Mouse (Mus musculus) stomach, embryonic 14.5 days (tissue): ENCODE measurements at regions not wholly inside any gene's neighbourhood (a gene's known extent, or its start where the extent isn't known, plus 50 kb on each side); places are given as distances from the start of the nearest gene placed in this dataset.

Experiments used
- ATAC-seq: fragments of 200-750 bp; cut with Nextera tagmentation; 2 replicates; pipeline ENCODE4 v1.8.0; 2017; ENCODE audit warnings: low read depth, moderate TSS enrichment; ENCODE audit not compliant: insufficient number of reproducible peaks, insufficient read depth, low FRiP score
- H3K27ac ChIP-seq: fragments of 300-500 bp; sonication (generic); 2 replicates; pipeline ENCODE4 v1.5.1; 2014; ENCODE audit warnings: mild to moderate bottlenecking, low read length, moderate library complexity, mixed read lengths
- H3K27me3 ChIP-seq: fragments of 300-500 bp; sonication (generic); 2 replicates; pipeline ENCODE4 v1.6.1; 2014; ENCODE audit warnings: low read length, control low read depth, mixed read lengths; ENCODE audit not compliant: control insufficient read depth, insufficient read depth
- H3K36me3 ChIP-seq: fragments of 300-500 bp; sonication (generic); 2 replicates; pipeline ENCODE4 v1.6.1; 2014; ENCODE audit warnings: mild to moderate bottlenecking, control low read depth, low read length, moderate library complexity, mixed read lengths; ENCODE audit not compliant: control insufficient read depth, insufficient read depth
- H3K4me1 ChIP-seq: fragments of 300-500 bp; sonication (generic); 2 replicates; pipeline ENCODE4 v1.6.1; 2014; ENCODE audit warnings: low read length, control low read depth, mixed read lengths; ENCODE audit not compliant: control insufficient read depth, insufficient read depth
- H3K4me2 ChIP-seq: fragments of 300-500 bp; sonication (generic); replicated peaks from 2 replicates; pipeline ENCODE4 v1.6.1; 2014; ENCODE audit warnings: low read depth, low read length, control low read depth
- H3K4me3 ChIP-seq: fragments of 300-500 bp; sonication (generic); 2 replicates; pipeline ENCODE4 v1.5.1; 2014; ENCODE audit warnings: low read depth, low read length, control low read depth
- H3K9ac ChIP-seq: fragments of 300-500 bp; sonication (generic); replicated peaks from 2 replicates; pipeline ENCODE4 v1.6.1; 2014; ENCODE audit warnings: low read depth, mild to moderate bottlenecking, control low read depth, low read length, moderate library complexity, mixed read lengths
- H3K9me3 ChIP-seq: fragments of 300-500 bp; sonication (generic); 2 replicates; pipeline ENCODE4 v1.6.1; 2016; ENCODE audit warnings: low read depth, low read length, control low read depth; ENCODE audit not compliant: control insufficient read depth
- WGBS: fragments of 180-500 bp; shearing (Covaris S2); extraction: QIAGEN DNeasy Blood & Tissue Kit; methylation state at CpG from one replicate; pipeline ENCODE4 v1.1.7; 2014; 5-methylcytosine and 5-hydroxymethylcytosine counted together

DNA sequence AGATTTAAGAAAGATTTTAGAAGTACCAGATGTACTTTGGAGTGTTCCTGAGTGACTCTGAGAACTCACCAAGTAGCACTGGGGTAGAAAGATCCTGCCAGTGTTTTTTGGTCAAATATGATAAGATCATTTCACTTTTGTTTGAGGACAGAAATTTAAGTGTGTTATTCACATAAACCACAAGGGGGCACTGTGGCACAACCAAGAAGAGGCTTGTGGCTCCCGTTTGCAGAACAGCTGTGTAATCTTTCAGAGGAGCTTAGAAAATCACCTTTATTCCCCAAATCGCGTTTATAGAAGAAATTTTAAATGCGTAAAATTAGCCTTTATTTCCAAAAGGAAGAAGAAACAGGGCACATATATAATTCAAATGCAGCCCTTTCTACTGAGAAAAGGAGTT is 2308.7 kb downstream of the 4930444P10Rik start:
- WGBS, result 3% methylated on average over 4 of the region's 4 CpGs
- no peaks in the 10 kb centered on the region for H3K27me3 ChIP-seq
- no peak for ATAC-seq

GRCm38 (mm10) chr1:13782633-13783032 is 2310.5 kb downstream of the 4930444P10Rik start:
- Histone ChIP-seq H3K4me1 (no peaks in the 10 kb centered on the region), H3K36me3 (no peaks in the 10 kb centered on the region), H3K9ac (no peak overlapping the region), H3K27me3 (no peaks in the 10 kb centered on the region), H3K27ac (no peak overlapping the region), H3K4me2 (no peak overlapping the region), H3K9me3 (no peaks in the 10 kb centered on the region), H3K4me3 (no peak overlapping the region)
- WGBS, result 69% methylated on average over 3 of the region's 3 CpGs
- no peak for ATAC-seq

More for the DNA sequence above, 2308.7 kb downstream of the 4930444P10Rik start:
- H3K27ac ChIP-seq, result no peak overlapping the region
- H3K9ac ChIP-seq, result no peak overlapping the region
- no peak overlapping the region for H3K4me2 ChIP-seq
- no peaks in the 10 kb centered on the region for H3K9me3 ChIP-seq
- H3K4me3 ChIP-seq, result no peak overlapping the region
- no peaks in the 10 kb centered on the region for H3K4me1 ChIP-seq
- H3K36me3 ChIP-seq, result no peaks in the 10 kb centered on the region

DNA sequence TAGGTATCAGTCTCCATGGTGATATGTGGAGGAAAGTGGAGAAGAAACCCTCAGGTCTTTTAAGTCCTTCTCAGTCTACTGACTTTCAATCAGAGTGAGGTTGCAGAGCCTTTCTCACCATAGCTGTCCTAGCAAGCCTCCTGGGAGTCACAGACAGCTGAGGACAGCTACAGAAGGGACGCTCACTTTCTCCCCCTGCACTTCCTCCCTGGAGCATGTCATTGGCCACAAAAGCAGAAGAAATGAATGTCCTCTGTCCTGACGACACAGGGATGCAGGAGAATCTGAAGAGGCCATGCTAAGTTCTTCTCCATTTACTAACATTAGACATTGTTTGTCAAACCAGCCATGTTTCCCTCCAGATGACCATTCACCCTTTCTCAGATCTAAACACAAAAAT is 2321.0 kb downstream of the 4930444P10Rik start:
- Histone ChIP-seq H3K27ac (0 out of 2 replicates have a peak overlapping the region, but pooled peaks have one; percentile 10), H3K4me1 (peaks cover 14% of the 10 kb centered on the region; the same call in 1 of the 2 replicates), H3K4me3 (no peak overlapping the region), H3K36me3 (no peaks in the 10 kb centered on the region), H3K9me3 (no peaks in the 10 kb centered on the region), H3K9ac (no peak overlapping the region), H3K27me3 (no peaks in the 10 kb centered on the region), H3K4me2 (no peak overlapping the region)
- 23% methylated on average over 2 of the region's 2 CpGs for WGBS
- no peak for ATAC-seq

- peak overlapping the region; percentile 77 for H3K27ac ChIP-seq
- 0 out of 2 replicates have a peak overlapping the region, but pooled peaks have one; percentile 10 for H3K4me2 ChIP-seq
- WGBS, result 16% methylated on average over 10 of the region's 10 CpGs
- no peaks in the 10 kb centered on the region for H3K36me3 ChIP-seq
- peaks cover 14% of the 10 kb centered on the region; the same call in 1 of the 2 replicates for H3K4me1 ChIP-seq
- peak; percentile 91 for ATAC-seq
- no peak overlapping the region for H3K9ac ChIP-seq
- no peak overlapping the region for H3K4me3 ChIP-seq
- no peaks in the 10 kb centered on the region for H3K9me3 ChIP-seq
- H3K27me3 ChIP-seq, result no peaks in the 10 kb centered on the region
Observed at GRCm38 (mm10) chr1:13771014-13771463, 2322.1 kb downstream of the 4930444P10Rik start.

GRCm38 (mm10) chr1:13752479-13752878 is 2338.6 kb downstream of the A830018L16Rik start:
- Histone ChIP-seq H3K27me3 (no peaks in the 10 kb centered on the region), H3K27ac (no peak overlapping the region), H3K36me3 (no peaks in the 10 kb centered on the region), H3K4me3 (no peak overlapping the region), H3K4me1 (no peaks in the 10 kb centered on the region), H3K4me2 (no peak overlapping the region), H3K9me3 (no peaks in the 10 kb centered on the region), H3K9ac (no peak overlapping the region)
- no peak for ATAC-seq
- WGBS, result 56% methylated on average over 1 of the region's 1 CpGs

GRCm38 (mm10) chr1:13751381-13751780 is 2337.5 kb downstream of the A830018L16Rik start:
- Histone ChIP-seq H3K9me3 (no peaks in the 10 kb centered on the region), H3K36me3 (no peaks in the 10 kb centered on the region), H3K4me3 (no peak overlapping the region), H3K4me1 (no peaks in the 10 kb centered on the region), H3K27me3 (no peaks in the 10 kb centered on the region), H3K27ac (no peak overlapping the region), H3K9ac (no peak overlapping the region), H3K4me2 (no peak overlapping the region)
- no peak for ATAC-seq
- WGBS, result 80% methylated on average over 1 of the region's 1 CpGs
